Mouse (Mus musculus) kidney, postnatal 14 days (tissue): ENCODE measurements around the gene Btbd11.

Experiments
- DNase-seq: peaks from one replicate; pipeline ENCODE4 v3.0.0; 2022; ENCODE audit warnings: mixed read lengths

The Btbd11 gene

GRCm38 (mm10) chr10:85598603-85599542, 212.3 kb downstream of the Btbd11 start:
- no peak for DNase-seq

- DNase-seq: no peak
Observed at GRCm38 (mm10) chr10:85602546-85602945, 215.9 kb downstream of the Btbd11 start.

GRCm38 (mm10) chr10:85604556-85604955, 217.9 kb downstream of the Btbd11 start:
- no peak for DNase-seq

GRCm38 (mm10) chr10:85608550-85609278, 222.1 kb downstream of the Btbd11 start:
- no peak for DNase-seq

GRCm38 (mm10) chr10:85617080-85617479, 230.5 kb downstream of the Btbd11 start:
- no peak for DNase-seq

GRCm38 (mm10) chr10:85617501-85618417, 231.1 kb downstream of the Btbd11 start:
- DNase-seq: no peak

- DNase-seq: no peak
Observed at GRCm38 (mm10) chr10:85621067-85621466, 234.5 kb downstream of the Btbd11 start.

GRCm38 (mm10) chr10:85624504-85625169, 238.0 kb downstream of the Btbd11 start:
- DNase-seq: peak; percentile 51

- DNase-seq: no peak
Observed at GRCm38 (mm10) chr10:85625170-85625686, 238.6 kb downstream of the Btbd11 start.

GRCm38 (mm10) chr10:85632030-85632429, 245.4 kb downstream of the Btbd11 start:
- DNase-seq: peak; percentile 13

- DNase-seq: no peak
Observed at GRCm38 (mm10) chr10:85633577-85633976, 247.0 kb downstream of the Btbd11 start.

- DNase-seq: no peak
Observed at GRCm38 (mm10) chr10:85637580-85637979, 251.0 kb downstream of the Btbd11 start.

- DNase-seq: no peak
Observed at GRCm38 (mm10) chr10:85638141-85638540, 251.5 kb downstream of the Btbd11 start.

- DNase-seq: no peak
Observed at GRCm38 (mm10) chr10:85639581-85639980, 253.0 kb downstream of the Btbd11 start.

- DNase-seq: no peak
Observed at GRCm38 (mm10) chr10:85640408-85640807, 253.8 kb downstream of the Btbd11 start.

- no peak for DNase-seq
Observed at GRCm38 (mm10) chr10:85645346-85645745, 258.7 kb downstream of the Btbd11 start.

GRCm38 (mm10) chr10:85651706-85652105, 265.1 kb downstream of the Btbd11 start:
- peak; percentile 51 for DNase-seq

- DNase-seq: peak; percentile 34
Observed at GRCm38 (mm10) chr10:85655881-85656280, 269.3 kb downstream of the Btbd11 start.

- DNase-seq: no peak
Observed at GRCm38 (mm10) chr10:85657886-85658285, 271.3 kb downstream of the Btbd11 start.

- DNase-seq: no peak
Observed at GRCm38 (mm10) chr10:85673512-85673921, 286.9 kb downstream of the Btbd11 start.

GRCm38 (mm10) chr10:85678635-85679034, 292.0 kb downstream of the Btbd11 start:
- peak; percentile 34 for DNase-seq

GRCm38 (mm10) chr10:85682446-85682845, 295.8 kb downstream of the Btbd11 start:
- DNase-seq: no peak
